Mouse (Mus musculus) cerebellum, adult 2 months (tissue): ENCODE data around the gene Cachd1.

Experiments
- CTCF ChIP-seq: fragments of 200-500 bp; IDR thresholded peaks from 2 replicates; pipeline ENCODE4 v1.5.1; 2011; ENCODE audit warnings: low read depth, mild to moderate bottlenecking, control low read depth, low read length, moderate library complexity, borderline replicate concordance; ENCODE audit not compliant: insufficient read depth
- POLR2A ChIP-seq: fragments of 200-500 bp; IDR thresholded peaks from 2 replicates; pipeline ENCODE4 v1.6.1; 2011; ENCODE audit warnings: low read length, control low read depth, borderline replicate concordance; ENCODE audit not compliant: insufficient read depth

- TF ChIP-seq POLR2A (no peak), CTCF (no peak)
Observed at GRCm38 (mm10) chr4:101076425-101076824, 299.9 kb downstream of the Cachd1 start.
